Mouse (Mus musculus) heart, embryonic 14.5 days (tissue): ENCODE results near the gene Eras. TPM values are rescaled to one million over a fixed set of nuclear protein-coding genes. Genes with fewer than 3 reads are reported as not detected.

Source experiments
- ATAC-seq: fragments of 200-750 bp; cut with Nextera tagmentation; 2 replicates; pipeline ENCODE4 v1.8.0; 2017; ENCODE audit warnings: low read depth, moderate TSS enrichment; ENCODE audit not compliant: insufficient number of reproducible peaks, insufficient read depth, low FRiP score
- H3K27ac ChIP-seq, 2 experiments: fragments of 200-500 bp in 1 of 2; fragments of 300-500 bp in 1 of 2; sonication (generic) in 1 of 2; replicated peaks in 1 of 2; 2 replicates each; pipeline ENCODE4 v1.5.1; 2012 to 2014; ENCODE audit warnings: low read depth in 2 of 2, low read length in 2 of 2, control low read depth in 1 of 2, mild to moderate bottlenecking in 1 of 2, mixed read lengths in 1 of 2; ENCODE audit not compliant: control insufficient read depth in 1 of 2, insufficient read depth in 1 of 2
- H3K27me3 ChIP-seq: fragments of 300-500 bp; sonication (generic); 2 replicates; pipeline ENCODE4 v1.6.1; 2014; ENCODE audit warnings: mild to moderate bottlenecking, low read length, control low read depth; ENCODE audit not compliant: control insufficient read depth, insufficient read depth
- H3K36me3 ChIP-seq: fragments of 300-500 bp; sonication (generic); 2 replicates; pipeline ENCODE4 v1.6.1; 2014; ENCODE audit warnings: mild to moderate bottlenecking, control low read depth, low read length, mixed read lengths; ENCODE audit not compliant: control insufficient read depth, insufficient read depth
- H3K4me1 ChIP-seq, 2 experiments: fragments of 200-500 bp in 1 of 2; fragments of 300-500 bp in 1 of 2; sonication (generic) in 1 of 2; 2 replicates each; pipeline ENCODE4 v1.6.1; 2012 to 2014; ENCODE audit warnings: low read length in 2 of 2, control low read depth in 1 of 2, mixed read lengths in 1 of 2; ENCODE audit not compliant: control insufficient read depth in 2 of 2, insufficient read depth in 2 of 2
- H3K4me2 ChIP-seq: fragments of 300-500 bp; sonication (generic); 2 replicates; pipeline ENCODE4 v1.6.1; 2014; ENCODE audit warnings: mild to moderate bottlenecking, low read length
- H3K4me3 ChIP-seq, 2 experiments: fragments of 200-500 bp in 1 of 2; fragments of 300-500 bp in 1 of 2; sonication (generic) in 1 of 2; 2 replicates each; pipeline ENCODE4 v1.5.1; 2012 to 2014; ENCODE audit warnings: low read length in 2 of 2, mild to moderate bottlenecking in 2 of 2, control low read depth in 1 of 2, low read depth in 1 of 2, moderate library complexity in 1 of 2; ENCODE audit not compliant: control insufficient read depth in 1 of 2, insufficient read depth in 1 of 2
- H3K9ac ChIP-seq: fragments of 300-500 bp; sonication (generic); 2 replicates; pipeline ENCODE4 v1.6.1; 2014; ENCODE audit warnings: mild to moderate bottlenecking, low read length
- H3K9me3 ChIP-seq: fragments of 300-500 bp; sonication (generic); 2 replicates; pipeline ENCODE4 v1.6.1; 2016; ENCODE audit warnings: low read length, control low read depth; ENCODE audit not compliant: control insufficient read depth
- WGBS: fragments of 180-500 bp; shearing (Covaris S2); extraction: QIAGEN DNeasy Blood & Tissue Kit; methylation state at CpG from one replicate; pipeline ENCODE4 v1.1.7; 2014; 5-methylcytosine and 5-hydroxymethylcytosine counted together
- polyA plus RNA-seq: library from polyadenylated mRNA; unstranded; fragments of >200 nt; fragmentation: Nextera tagmentation; extraction: Ambion mirVana; gene quantifications from 2 replicates; pipeline ENCODE4 v1.2.1, GENCODE M21; 2014

Eras gene
- polyA plus RNA-seq, 1 experiment from 2014 or later, result not detected

GRCm38 (mm10) chrX:7879819-7880218, 48.6 kb downstream of the Eras start:
- Histone ChIP-seq H3K4me2 (peak overlapping the region; percentile 85), H3K4me1 (peaks cover 6 to 7% of the 10 kb centered on the region in 2 experiments; a peak in 2 of 4 replicates), H3K36me3 (peaks cover 10% of the 10 kb centered on the region), H3K9me3 (no peaks in the 10 kb centered on the region), H3K9ac (no peak overlapping the region; the same call in 1 of the 2 replicates), H3K4me3 (no peak overlapping the region), H3K27me3 (no peaks in the 10 kb centered on the region), H3K27ac (no peak overlapping the region)
- WGBS, result 23% methylated on average over 11 of the region's 11 CpGs
- ATAC-seq, result no peak

GRCm38 (mm10) chrX:7878495-7878894, 49.9 kb downstream of the Eras start:
- Histone ChIP-seq H3K9ac (peak overlapping the region; percentile 68), H3K4me1 (peaks cover 3 to 7% of the 10 kb centered on the region in 2 experiments; a peak in 2 of 4 replicates), H3K27ac (no peak overlapping the region), H3K4me3 (peak overlapping the region; percentile 45 to 49), H3K27me3 (no peaks in the 10 kb centered on the region), H3K9me3 (no peaks in the 10 kb centered on the region), H3K4me2 (peak overlapping the region; percentile 85), H3K36me3 (peaks cover 21% of the 10 kb centered on the region)
- 21% methylated on average over 21 of the region's 21 CpGs for WGBS
- no peak for ATAC-seq

GRCm38 (mm10) chrX:7878007-7878419, 50.4 kb downstream of the Eras start, which contains the start of gene Pim2:
TSS of gene Pim2 (plus strand) at chrX:7878262.
- 12% methylated on average over 37 of the region's 38 CpGs for WGBS
- H3K27me3 ChIP-seq, result no peaks in the 10 kb centered on the region
- peak; percentile 85 for ATAC-seq
- peak within 1 kb of the TSS; percentile 85 for H3K4me2 ChIP-seq
- H3K36me3 ChIP-seq, result peaks cover 25% of the 10 kb centered on the region
- peak within 1 kb of the TSS; percentile 45 to 49 for H3K4me3 ChIP-seq
- H3K4me1 ChIP-seq, result peaks cover 3 to 7% of the 10 kb centered on the region in 2 experiments; a peak in 2 of 4 replicates
- peak within 1 kb of the TSS; percentile 68 for H3K9ac ChIP-seq
- H3K9me3 ChIP-seq, result no peaks in the 10 kb centered on the region
- no peak within 1 kb of the TSS for H3K27ac ChIP-seq

Other genes starting within 250 kb of the Eras start
- 0.54 and 0.74 TPM in 2 replicates for gene Magix, start 247.4 kb downstream of the Eras start, polyA plus RNA-seq
- 33.5 TPM in 2 replicates for gene Gpkow, start 231.5 kb downstream of the Eras start, polyA plus RNA-seq
- 18.5 and 24.0 TPM in 2 replicates for gene Wdr45, start 214.3 kb downstream of the Eras start, polyA plus RNA-seq
- not detected in 2 replicates for gene Gm45208, start 206.4 kb downstream of the Eras start, polyA plus RNA-seq
- gene Praf2, start 200.2 kb downstream of the Eras start, polyA plus RNA-seq, result 36.3 and 40.8 TPM in 2 replicates
- 4.7 and 5.9 TPM in 2 replicates for gene Ccdc120, start 177.7 kb downstream of the Eras start, polyA plus RNA-seq
- 13.1 and 14.5 TPM in 2 replicates for gene Tfe3, start 166.0 kb downstream of the Eras start, polyA plus RNA-seq
- gene Gripap1, start 138.8 kb downstream of the Eras start, polyA plus RNA-seq, result 25.0 and 26.6 TPM in 2 replicates
- gene Kcnd1, start 106.3 kb downstream of the Eras start, polyA plus RNA-seq, result 1.8 and 1.9 TPM in 2 replicates
- gene Otud5, start 87.2 kb downstream of the Eras start, polyA plus RNA-seq, result 16.2 and 19.9 TPM in 2 replicates
- gene Pim2, start 50.3 kb downstream of the Eras start, polyA plus RNA-seq, result 3.8 and 4.9 TPM in 2 replicates
- gene Slc35a2, start 44.6 kb downstream of the Eras start, polyA plus RNA-seq, result 15.2 and 18.3 TPM in 2 replicates
- 61.9 and 65.1 TPM in 2 replicates for gene Pqbp1, start 29.3 kb downstream of the Eras start, polyA plus RNA-seq
- 132 and 159 TPM in 2 replicates for gene Timm17b, start 29.2 kb downstream of the Eras start, polyA plus RNA-seq
- not detected in 2 replicates for gene Gm10491, start 20.8 kb downstream of the Eras start, polyA plus RNA-seq
- not detected in 2 replicates for gene Gm10490, start 19.1 kb downstream of the Eras start, polyA plus RNA-seq
- 0.09 and 0.63 TPM in 2 replicates for gene Pcsk1n, start 8.8 kb downstream of the Eras start, polyA plus RNA-seq
- 25.3 and 26.5 TPM in 2 replicates for gene Hdac6, start 19.3 kb upstream of the Eras start, polyA plus RNA-seq
- 0.24 and 0.54 TPM in 2 replicates for gene Gata1, start 49.5 kb upstream of the Eras start, polyA plus RNA-seq
- not detected in 2 replicates for gene Glod5, start 89.9 kb upstream of the Eras start, polyA plus RNA-seq
- gene Suv39h1, start 146.2 kb upstream of the Eras start, polyA plus RNA-seq, result 28.4 and 28.9 TPM in 2 replicates
- 0.24 and 0.54 TPM in 2 replicates for gene Was, start 161.9 kb upstream of the Eras start, polyA plus RNA-seq
- gene Wdr13, start 204.3 kb upstream of the Eras start, polyA plus RNA-seq, result 22.7 and 26.0 TPM in 2 replicates
- 317 and 375 TPM in 2 replicates for gene Rbm3, start 217.3 kb upstream of the Eras start, polyA plus RNA-seq
- gene Tbc1d25, start 247.6 kb upstream of the Eras start, polyA plus RNA-seq, result 10.4 and 12.0 TPM in 2 replicates